Mouse (Mus musculus): ENCODE measurements at regions not wholly inside any gene's neighbourhood (a gene's known extent, or its start where the extent isn't known, plus 50 kb on each side); places are given as distances from the start of the nearest gene placed in this dataset.
"Not testable (repeated sequence)": the region's sequence is repeated elsewhere in the genome, so short reads cannot be mapped to it uniquely, and the experiment has no call there.

- ATAC-seq (replicated peaks; ENCODE audit: low FRiP score, low TSS enrichment, poor library complexity, severe bottlenecking): peak; percentile 26
Observed at GRCm38 (mm10) chr1:137218611-137219010, 258.4 kb upstream of the Nr5a2 start.

GRCm38 (mm10) chr1:137218096-137218495, 257.8 kb upstream of the Nr5a2 start:
- ATAC-seq (replicated peaks; ENCODE audit: low FRiP score, low TSS enrichment, poor library complexity, severe bottlenecking): no peak

- no peak for ATAC-seq (replicated peaks; ENCODE audit: low FRiP score, low TSS enrichment, poor library complexity, severe bottlenecking)
Observed at GRCm38 (mm10) chr1:137217206-137217605, 257.0 kb upstream of the Nr5a2 start.

GRCm38 (mm10) chr1:137214328-137214727, 254.1 kb upstream of the Nr5a2 start:
- not testable (repeated sequence) for ATAC-seq (replicated peaks; ENCODE audit: low FRiP score, low TSS enrichment, poor library complexity, severe bottlenecking)

GRCm38 (mm10) chr1:137213717-137214116, 253.5 kb upstream of the Nr5a2 start:
- no peak for ATAC-seq (replicated peaks; ENCODE audit: low FRiP score, low TSS enrichment, poor library complexity, severe bottlenecking)

- peak; percentile 98 for ATAC-seq (replicated peaks; ENCODE audit: low FRiP score, low TSS enrichment, poor library complexity, severe bottlenecking)
Observed at GRCm38 (mm10) chr1:137212856-137213255, 252.6 kb upstream of the Nr5a2 start.

- ATAC-seq (replicated peaks; ENCODE audit: low FRiP score, low TSS enrichment, poor library complexity, severe bottlenecking): no peak
Observed at GRCm38 (mm10) chr1:137204371-137204770, 244.1 kb upstream of the Nr5a2 start.

GRCm38 (mm10) chr1:137203512-137203911, 243.3 kb upstream of the Nr5a2 start:
- peak; percentile 63 for ATAC-seq (replicated peaks; ENCODE audit: low FRiP score, low TSS enrichment, poor library complexity, severe bottlenecking)

- no peak for ATAC-seq (replicated peaks; ENCODE audit: low FRiP score, low TSS enrichment, poor library complexity, severe bottlenecking)
Observed at GRCm38 (mm10) chr1:137200931-137201330, 240.7 kb upstream of the Nr5a2 start.

GRCm38 (mm10) chr1:137195962-137196361, 235.7 kb upstream of the Nr5a2 start:
- no peak for ATAC-seq (replicated peaks; ENCODE audit: low FRiP score, low TSS enrichment, poor library complexity, severe bottlenecking)

GRCm38 (mm10) chr1:137195065-137195620, 234.9 kb upstream of the Nr5a2 start:
- no peak for ATAC-seq (replicated peaks; ENCODE audit: low FRiP score, low TSS enrichment, poor library complexity, severe bottlenecking)

GRCm38 (mm10) chr1:137178231-137178630, 218.0 kb upstream of the Nr5a2 start:
- ATAC-seq (replicated peaks; ENCODE audit: low FRiP score, low TSS enrichment, poor library complexity, severe bottlenecking): no peak

GRCm38 (mm10) chr1:137176696-137177095, 216.4 kb upstream of the Nr5a2 start:
- ATAC-seq (replicated peaks; ENCODE audit: low FRiP score, low TSS enrichment, poor library complexity, severe bottlenecking): no peak

- no peak for ATAC-seq (replicated peaks; ENCODE audit: low FRiP score, low TSS enrichment, poor library complexity, severe bottlenecking)
Observed at GRCm38 (mm10) chr1:137174081-137174480, 213.8 kb upstream of the Nr5a2 start.

- ATAC-seq (replicated peaks; ENCODE audit: low FRiP score, low TSS enrichment, poor library complexity, severe bottlenecking): no peak
Observed at GRCm38 (mm10) chr1:137172128-137172527, 211.9 kb upstream of the Nr5a2 start.

- peak; percentile 66; the same call in 1 of the 2 replicates for ATAC-seq (replicated peaks; ENCODE audit: low FRiP score, low TSS enrichment, poor library complexity, severe bottlenecking)
Observed at GRCm38 (mm10) chr1:137171451-137171850, 211.2 kb upstream of the Nr5a2 start.

GRCm38 (mm10) chr1:137147891-137148290, 187.6 kb upstream of the Nr5a2 start:
- peak; percentile 87 for ATAC-seq (replicated peaks; ENCODE audit: low FRiP score, low TSS enrichment, poor library complexity, severe bottlenecking)

- no peak for ATAC-seq (replicated peaks; ENCODE audit: low FRiP score, low TSS enrichment, poor library complexity, severe bottlenecking)
Observed at GRCm38 (mm10) chr1:137141879-137142570, 181.8 kb upstream of the Nr5a2 start.

- no peak for ATAC-seq (replicated peaks; ENCODE audit: low FRiP score, low TSS enrichment, poor library complexity, severe bottlenecking)
Observed at GRCm38 (mm10) chr1:137141372-137141771, 181.1 kb upstream of the Nr5a2 start.

- ATAC-seq (replicated peaks; ENCODE audit: low FRiP score, low TSS enrichment, poor library complexity, severe bottlenecking): no peak
Observed at GRCm38 (mm10) chr1:137136156-137136555, 175.9 kb upstream of the Nr5a2 start.

GRCm38 (mm10) chr1:137133734-137134133, 173.5 kb upstream of the Nr5a2 start:
- ATAC-seq (replicated peaks; ENCODE audit: low FRiP score, low TSS enrichment, poor library complexity, severe bottlenecking): no peak

All from megakaryocyte-erythroid progenitor cell, adult 5-6 weeks (primary cell).